Mouse (Mus musculus) MEL (cell line): ENCODE data around the gene Pcbp3. TPM values are rescaled to one million over a fixed set of nuclear protein-coding genes. Genes with fewer than 3 reads are reported as not detected.

Source experiments
- DNase-seq: peaks from one replicate; pipeline ENCODE4 v3.0.0; 2011; ENCODE audit warnings: low read depth, low spot score
- H3K27ac ChIP-seq: 2 replicates; pipeline ENCODE4 v1.5.1; 2012; ENCODE audit warnings: low read depth, mild to moderate bottlenecking, control low read depth, low read length, moderate library complexity; ENCODE audit not compliant: control insufficient read depth
- H3K27me3 ChIP-seq, 2 experiments: fragments of 150-350 bp in 1 of 2; sonication (generic) in 1 of 2; 2 replicates each; pipeline ENCODE4 v1.6.1; 2012; ENCODE audit warnings: low read length in 2 of 2, mild to moderate bottlenecking in 2 of 2, improper control_type of control experiment in 1 of 2, moderate library complexity in 1 of 2; ENCODE audit not compliant: insufficient read depth in 2 of 2, control insufficient read depth in 1 of 2
- H3K36me3 ChIP-seq, 2 experiments: 2 replicates each; pipeline ENCODE4 v1.6.1; 2012 to 2014; ENCODE audit warnings: low read length in 2 of 2, improper control_type of control experiment in 1 of 2, inconsistent platforms in 1 of 2, mild to moderate bottlenecking in 1 of 2; ENCODE audit not compliant: insufficient read depth in 2 of 2, control insufficient read depth in 1 of 2
- H3K4me1 ChIP-seq, 2 experiments: fragments of 150-350 bp in 1 of 2; sonication (generic) in 1 of 2; 2 replicates each; pipeline ENCODE4 v1.6.1; 2012; ENCODE audit warnings: low read length in 2 of 2, improper control_type of control experiment in 1 of 2, mild to moderate bottlenecking in 1 of 2; ENCODE audit not compliant: insufficient read depth in 2 of 2, control insufficient read depth in 1 of 2
- H3K4me3 ChIP-seq, 2 experiments: fragments of 150-350 bp in 1 of 2; sonication (generic) in 1 of 2; 2 replicates each; pipeline ENCODE4 v1.5.1; 2012; ENCODE audit warnings: low read depth in 2 of 2, low read length in 2 of 2, mild to moderate bottlenecking in 2 of 2, moderate library complexity in 2 of 2, control low read depth in 1 of 2, improper control_type of control experiment in 1 of 2; ENCODE audit not compliant: control insufficient read depth in 1 of 2, insufficient read depth in 1 of 2
- H3K79me2 ChIP-seq: 2 replicates; pipeline ENCODE4 v1.6.1; 2012; ENCODE audit warnings: mild to moderate bottlenecking, low read length, moderate library complexity; ENCODE audit not compliant: control insufficient read depth, poor library complexity, insufficient read depth
- H3K9ac ChIP-seq: 2 replicates; pipeline ENCODE4 v1.6.1; 2012; ENCODE audit warnings: low read depth, mild to moderate bottlenecking, control low read depth, low read length, moderate library complexity; ENCODE audit not compliant: control insufficient read depth, poor library complexity, severe bottlenecking
- H3K9me3 ChIP-seq: fragments of 150-350 bp; sonication (generic); replicated peaks from 2 replicates; pipeline ENCODE4 v1.6.1; 2012; ENCODE audit warnings: mild to moderate bottlenecking, low read length, improper control_type of control experiment, moderate library complexity; ENCODE audit not compliant: insufficient read depth
- BHLHE40 ChIP-seq: IDR thresholded peaks from 2 replicates; pipeline ENCODE4 v1.6.1; 2012; ENCODE audit warnings: low read depth, mild to moderate bottlenecking, inconsistent platforms, low read length, improper control_type of control experiment, borderline replicate concordance
- CHD1 ChIP-seq: IDR thresholded peaks from 2 replicates; pipeline ENCODE4 v1.6.1; 2012; ENCODE audit warnings: low read depth, mild to moderate bottlenecking, inconsistent platforms, low read length, improper control_type of control experiment
- CTCF ChIP-seq, 3 experiments: IDR thresholded peaks in 2 of 3; conservative IDR thresholded peaks in 1 of 3; 2 replicates each; pipeline ENCODE4 v1.5.1; 2011 to 2012; ENCODE audit warnings: low read length in 3 of 3, low read depth in 2 of 3, mild to moderate bottlenecking in 2 of 3, improper control_type of control experiment in 1 of 3, inconsistent platforms in 1 of 3, mixed read lengths in 1 of 3, moderate library complexity in 1 of 3; ENCODE audit not compliant: control insufficient read depth in 1 of 3, insufficient read depth in 1 of 3, poor library complexity in 1 of 3, severe bottlenecking in 1 of 3
- GABPA ChIP-seq: IDR thresholded peaks from 2 replicates; pipeline ENCODE4 v1.6.1; 2012; ENCODE audit warnings: low read depth, mild to moderate bottlenecking, inconsistent platforms, low read length, improper control_type of control experiment, moderate library complexity
- GATA1 ChIP-seq: IDR thresholded peaks from 2 replicates; pipeline ENCODE4 v1.6.1; 2011; ENCODE audit warnings: low read depth, low read length, improper control_type of control experiment
- HCFC1 ChIP-seq: IDR thresholded peaks from 2 replicates; pipeline ENCODE4 v1.6.1; 2012; ENCODE audit warnings: low read depth, mild to moderate bottlenecking, inconsistent platforms, low read length, improper control_type of control experiment, moderate library complexity
- JUND ChIP-seq: IDR thresholded peaks from 2 replicates; pipeline ENCODE4 v1.6.1; 2011; ENCODE audit warnings: low read depth, mild to moderate bottlenecking, improper control_type of control experiment, low read length
- KAT2A ChIP-seq: conservative IDR thresholded peaks from 2 replicates; pipeline ENCODE4 v1.6.1; 2012; ENCODE audit warnings: low read depth, low read length, improper control_type of control experiment, inconsistent platforms
- MAZ ChIP-seq: IDR thresholded peaks from 2 replicates; pipeline ENCODE4 v1.6.1; 2012; ENCODE audit warnings: low read depth, mild to moderate bottlenecking, inconsistent platforms, low read length, improper control_type of control experiment
- MEF2A ChIP-seq: IDR thresholded peaks from 2 replicates; pipeline ENCODE4 v1.6.1; 2014; ENCODE audit warnings: low read depth, mild to moderate bottlenecking, inconsistent platforms, low read length, improper control_type of control experiment; ENCODE audit not compliant: poor library complexity, insufficient replicate concordance, severe bottlenecking; ENCODE audit errors: extremely low read depth
- MXI1 ChIP-seq: IDR thresholded peaks from 2 replicates; pipeline ENCODE4 v1.6.1; 2011; ENCODE audit warnings: mild to moderate bottlenecking, low read depth, low read length, improper control_type of control experiment
- MYB ChIP-seq: IDR thresholded peaks from 2 replicates; pipeline ENCODE4 v1.6.1; 2011; ENCODE audit warnings: mild to moderate bottlenecking, low read depth, low read length, improper control_type of control experiment
- POLR2A ChIP-seq, 2 experiments: IDR thresholded peaks; 2 replicates each; pipeline ENCODE4 v1.6.1; 2011 to 2012; ENCODE audit warnings: low read length in 2 of 2, mild to moderate bottlenecking in 2 of 2, control low read depth in 1 of 2, improper control_type of control experiment in 1 of 2, low read depth in 1 of 2, moderate library complexity in 1 of 2; ENCODE audit not compliant: control insufficient read depth in 1 of 2, insufficient read depth in 1 of 2, poor library complexity in 1 of 2
- POLR2AphosphoS2 ChIP-seq: IDR thresholded peaks from 2 replicates; pipeline ENCODE4 v1.6.1; 2011; ENCODE audit warnings: low read length, improper control_type of control experiment
- POLR2AphosphoS5 ChIP-seq: IDR thresholded peaks from 2 replicates; pipeline ENCODE4 v1.6.1; 2012; ENCODE audit warnings: low read depth, borderline replicate concordance, mild to moderate bottlenecking, inconsistent platforms, low read length, moderate library complexity, mixed read lengths
- RAD21 ChIP-seq: IDR thresholded peaks from 2 replicates; pipeline ENCODE4 v1.6.1; 2011; ENCODE audit warnings: mild to moderate bottlenecking, low read depth, low read length, improper control_type of control experiment
- RCOR1 ChIP-seq: IDR thresholded peaks from 2 replicates; pipeline ENCODE4 v1.6.1; 2012; ENCODE audit warnings: low read depth, mild to moderate bottlenecking, inconsistent platforms, low read length, improper control_type of control experiment
- SMC3 ChIP-seq: IDR thresholded peaks from 2 replicates; pipeline ENCODE4 v1.6.1; 2011; ENCODE audit warnings: low read depth, low read length, improper control_type of control experiment
- TCF12 ChIP-seq: IDR thresholded peaks from 2 replicates; pipeline ENCODE4 v1.6.1; 2014; ENCODE audit warnings: low read depth, mild to moderate bottlenecking, inconsistent platforms, low read length, improper control_type of control experiment, moderate library complexity
- USF2 ChIP-seq, 2 experiments: IDR thresholded peaks; 2 replicates each; pipeline ENCODE4 v1.6.1; 2011 to 2012; ENCODE audit warnings: improper control_type of control experiment in 2 of 2, low read length in 2 of 2, borderline replicate concordance in 1 of 2, inconsistent platforms in 1 of 2, low read depth in 1 of 2, mild to moderate bottlenecking in 1 of 2; ENCODE audit not compliant: insufficient read depth in 1 of 2
- ZC3H11A ChIP-seq: IDR thresholded peaks from 2 replicates; pipeline ENCODE4 v1.6.1; 2012; ENCODE audit warnings: low read depth, mild to moderate bottlenecking, inconsistent platforms, low read length, improper control_type of control experiment
- ZKSCAN1 ChIP-seq: IDR thresholded peaks from 2 replicates; pipeline ENCODE4 v1.6.1; 2012; ENCODE audit warnings: low read depth, mild to moderate bottlenecking, inconsistent platforms, low read length, improper control_type of control experiment, moderate library complexity
- ZMIZ1 ChIP-seq: IDR thresholded peaks from 2 replicates; pipeline ENCODE4 v1.6.1; 2012; ENCODE audit warnings: low read depth, mild to moderate bottlenecking, inconsistent platforms, low read length, improper control_type of control experiment, moderate library complexity
- ZNF384 ChIP-seq: IDR thresholded peaks from 2 replicates; pipeline ENCODE4 v1.6.1; 2012; ENCODE audit warnings: low read depth, mild to moderate bottlenecking, inconsistent platforms, low read length, improper control_type of control experiment
- polyA plus RNA-seq, 2 experiments: library from polyadenylated mRNA; stranded (reverse) in 1 of 2; unstranded in 1 of 2; fragments of >175 nt in 1 of 2; fragments of >200 nt in 1 of 2; gene quantifications; 2 replicates each; pipeline versions ENCODE4 v1.2.1 to v1.2.4; 2012; ENCODE audit warnings: low replicate concordance in 2 of 2, low read depth in 1 of 2; ENCODE audit not compliant: insufficient read length in 2 of 2, insufficient read depth in 1 of 2, missing spikeins in 1 of 2
- total RNA-seq: library from RNA; depleted of rRNA; stranded (reverse); fragments of 300-350 nt; gene quantifications from 2 replicates; pipeline ENCODE4 v1.2.3, GENCODE M21; 2012

Gene Pcbp3
- total and polyA plus RNA-seq, 3 experiments: 1.1 to 3.3 TPM; not detected in 1

DNA sequence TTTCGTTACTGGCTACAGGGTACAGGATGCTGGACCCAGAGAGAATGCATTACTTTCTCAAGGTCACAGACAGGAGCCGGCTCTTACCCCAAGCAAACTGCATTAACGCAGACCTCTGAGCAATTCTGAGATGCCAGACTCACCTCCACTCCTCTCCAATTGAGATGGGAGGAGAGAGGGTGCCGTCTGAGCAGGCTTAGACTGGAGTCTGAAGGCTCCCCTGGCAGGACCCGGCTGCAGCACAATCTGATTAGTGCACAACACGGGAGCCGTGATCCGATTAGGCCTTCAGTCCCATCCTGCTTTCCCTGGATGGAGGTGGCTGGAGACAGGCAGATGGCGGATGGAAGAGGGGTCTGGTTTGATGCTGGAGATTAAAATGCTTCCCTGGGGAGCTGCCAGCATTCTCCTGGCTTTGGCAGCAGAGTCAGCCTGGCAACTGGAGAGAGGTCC, 46.4 kb upstream of the Pcbp3 start:
- no peak for DNase-seq
- Histone ChIP-seq H3K36me3 (no peaks in the 10 kb centered on the region), H3K4me3 (no peak overlapping the region), H3K9me3 (no peaks in the 10 kb centered on the region), H3K4me1 (no peaks in the 10 kb centered on the region), H3K27ac (no peak overlapping the region), H3K79me2 (no peaks in the 10 kb centered on the region), H3K9ac (no peak overlapping the region), H3K27me3 (peaks cover 0 to 1% of the 10 kb centered on the region in 2 experiments; a peak in 2 of 4 replicates)
- TF ChIP-seq CHD1 (no peak), MYB (no peak), MXI1 (no peak), JUND (no peak), GATA1 (no peak), SMC3 (no peak), POLR2AphosphoS5 (no peak), KAT2A (no peak), TCF12 (no peak), RCOR1 (no peak), ZNF384 (no peak), HCFC1 (no peak), USF2 (IDR thresholded peaks at IDR 0.05; ENCODE audit: borderline replicate concordance in 1 of 2, insufficient read depth in 1 of 2, low read depth in 1 of 2, low read length in 2 of 2) (no peak), MEF2A (no peak), POLR2A (IDR thresholded peaks at IDR 0.05; ENCODE audit: control insufficient read depth in 1 of 2, insufficient read depth in 1 of 2, low read depth in 1 of 2, low read length in 2 of 2, poor library complexity in 1 of 2) (no peak), POLR2AphosphoS2 (no peak), GABPA (no peak), ZKSCAN1 (no peak), ZMIZ1 (no peak), CTCF (IDR thresholded peaks at IDR 0.05 in 2 of 3, conservative IDR thresholded peaks at IDR 0.05 in 1 of 3; ENCODE audit: control insufficient read depth in 1 of 3, insufficient read depth in 1 of 3, low read depth in 2 of 3, low read length in 3 of 3, poor library complexity in 1 of 3, severe bottlenecking in 1 of 3) (no peak)

DNA sequence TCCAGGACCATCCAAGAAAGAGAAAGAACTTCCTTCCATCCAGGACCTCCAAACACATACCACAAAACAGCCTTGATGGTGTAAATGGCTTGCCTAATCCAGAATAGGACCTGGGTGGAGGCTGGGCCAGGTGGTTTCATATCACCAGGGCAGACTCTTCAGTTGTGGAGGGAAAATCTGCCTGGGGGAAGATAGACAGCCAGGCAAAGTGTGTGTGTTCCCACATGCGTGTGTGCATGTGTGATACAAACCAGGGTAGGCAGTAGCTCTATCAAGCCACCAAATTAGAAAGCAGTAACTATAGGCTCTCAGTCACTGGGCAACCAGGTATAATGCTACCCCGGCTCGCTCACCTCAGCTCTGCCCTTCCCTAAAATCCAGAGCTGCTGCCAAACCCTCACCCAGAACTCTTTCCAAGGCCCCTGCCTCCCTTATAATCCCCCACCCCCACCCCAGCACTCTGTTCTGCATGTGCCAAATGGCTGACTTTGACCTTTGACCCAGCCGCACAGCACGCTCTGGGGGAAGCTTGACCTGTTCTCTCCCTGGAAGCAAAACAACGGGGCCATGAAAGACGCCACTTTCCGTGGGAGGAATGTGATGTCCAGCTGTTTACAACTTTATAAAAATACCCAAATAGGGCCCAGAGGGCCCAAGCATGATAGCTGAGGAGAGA, 45.9 kb upstream of the Pcbp3 start:
- Histone ChIP-seq H3K9me3 (no peaks in the 10 kb centered on the region), H3K27ac (no peak overlapping the region), H3K9ac (no peak overlapping the region), H3K4me1 (no peaks in the 10 kb centered on the region), H3K79me2 (no peaks in the 10 kb centered on the region), H3K4me3 (no peak overlapping the region), H3K27me3 (peaks cover 0 to 1% of the 10 kb centered on the region in 2 experiments; a peak in 2 of 4 replicates), H3K36me3 (no peaks in the 10 kb centered on the region)
- no peak for TF ChIP-seq MEF2A
- TF ChIP-seq RAD21: no peak
- no peak for TF ChIP-seq HCFC1
- no peak for TF ChIP-seq KAT2A
- no peak for TF ChIP-seq MAZ
- TF ChIP-seq ZC3H11A: no peak
- no peak for TF ChIP-seq POLR2AphosphoS5
- TF ChIP-seq BHLHE40: no peak
- no peak for TF ChIP-seq ZKSCAN1
- DNase-seq: no peak
